Mouse (Mus musculus) midbrain, embryonic 11.5 days (tissue): ENCODE data around the gene Pde4b. TPM values are rescaled to one million over a fixed set of nuclear protein-coding genes. Genes with fewer than 3 reads are reported as not detected.

Experiments used
- ATAC-seq: fragments of 200-750 bp; cut with Nextera tagmentation; 2 replicates; pipeline ENCODE4 v1.8.0; 2017; ENCODE audit warnings: moderate TSS enrichment, moderate library complexity; ENCODE audit not compliant: low FRiP score
- DNase-seq: peaks from one replicate; pipeline ENCODE4 v3.0.0; 2015; ENCODE audit warnings: low spot score; ENCODE audit errors: missing footprints
- H3K27ac ChIP-seq: fragments of 300-500 bp; sonication (generic); 2 replicates; pipeline ENCODE4 v1.5.1; 2014; ENCODE audit warnings: low read depth, low read length
- H3K27me3 ChIP-seq: fragments of 300-500 bp; sonication (generic); 2 replicates; pipeline ENCODE4 v1.6.1; 2014; ENCODE audit warnings: mild to moderate bottlenecking, low read length, moderate library complexity, mixed read lengths; ENCODE audit not compliant: control insufficient read depth, insufficient read depth
- H3K36me3 ChIP-seq: fragments of 300-500 bp; sonication (generic); 2 replicates; pipeline ENCODE4 v1.6.1; 2014; ENCODE audit warnings: mild to moderate bottlenecking, low read length, moderate library complexity, mixed read lengths; ENCODE audit not compliant: control insufficient read depth, insufficient read depth
- H3K4me1 ChIP-seq: fragments of 300-500 bp; sonication (generic); 2 replicates; pipeline ENCODE4 v1.6.1; 2014; ENCODE audit warnings: low read length; ENCODE audit not compliant: control insufficient read depth, insufficient read depth
- H3K4me2 ChIP-seq: fragments of 300-500 bp; sonication (generic); 2 replicates; pipeline ENCODE4 v1.6.1; 2014; ENCODE audit warnings: mild to moderate bottlenecking, moderate library complexity
- H3K4me3 ChIP-seq: fragments of 300-500 bp; sonication (generic); 2 replicates; pipeline ENCODE4 v1.5.1; 2014; ENCODE audit warnings: low read depth, low read length
- H3K9ac ChIP-seq: fragments of 300-500 bp; sonication (generic); 2 replicates; pipeline ENCODE4 v1.6.1; 2014; ENCODE audit warnings: low read length
- H3K9me3 ChIP-seq: fragments of 300-500 bp; sonication (generic); 2 replicates; pipeline ENCODE4 v1.6.1; 2016; ENCODE audit warnings: low read length; ENCODE audit not compliant: control insufficient read depth
- WGBS: fragments of 180-500 bp; shearing (Covaris S2); extraction: QIAGEN DNeasy Blood & Tissue Kit; methylation state at CpG from one replicate; pipeline ENCODE4 v1.1.7; 2014; 5-methylcytosine and 5-hydroxymethylcytosine counted together
- polyA plus RNA-seq: library from polyadenylated mRNA; unstranded; fragments of >200 nt; fragmentation: Nextera tagmentation; extraction: Ambion mirVana; gene quantifications from 2 replicates; pipeline ENCODE4 v1.2.1, GENCODE M21; 2014

Gene Pde4b
- polyA plus RNA-seq, 1 experiment from 2014 or later = 7.5 TPM

GRCm38 (mm10) chr4:102506376-102507280 is 419.3 kb downstream of the Pde4b start:
- no peak overlapping the region; the same call in 1 of the 2 replicates for H3K27ac ChIP-seq
- no peaks in the 10 kb centered on the region for H3K36me3 ChIP-seq
- H3K9ac ChIP-seq = no peak overlapping the region
- DNase-seq (no peak), ATAC-seq (no peak)
- no peak overlapping the region for H3K4me3 ChIP-seq
- no peaks in the 10 kb centered on the region for H3K9me3 ChIP-seq
- H3K4me2 ChIP-seq = no peak overlapping the region
- peaks cover 8% of the 10 kb centered on the region; the same call in 1 of the 2 replicates for H3K4me1 ChIP-seq
- 89% methylated on average over 15 of the region's 15 CpGs for WGBS
- H3K27me3 ChIP-seq = no peaks in the 10 kb centered on the region

- Histone ChIP-seq H3K27me3 (no peaks in the 10 kb centered on the region), H3K4me3 (no peak overlapping the region), H3K9ac (no peak overlapping the region), H3K9me3 (no peaks in the 10 kb centered on the region), H3K27ac (no peak overlapping the region), H3K36me3 (no peaks in the 10 kb centered on the region), H3K4me1 (peaks cover 10% of the 10 kb centered on the region; the same call in 1 of the 2 replicates), H3K4me2 (no peak overlapping the region)
- no peak for ATAC-seq
- no peak for DNase-seq
- 90% methylated on average over 9 of the region's 9 CpGs for WGBS
Measured at GRCm38 (mm10) chr4:102507344-102507743, 420.0 kb downstream of the Pde4b start.

- ATAC-seq = no peak
- no peak for DNase-seq
- Histone ChIP-seq H3K9ac (no peak overlapping the region), H3K27me3 (no peaks in the 10 kb centered on the region), H3K4me1 (peaks cover 10% of the 10 kb centered on the region; the same call in 1 of the 2 replicates), H3K4me3 (no peak overlapping the region), H3K36me3 (no peaks in the 10 kb centered on the region), H3K4me2 (no peak overlapping the region), H3K27ac (no peak overlapping the region), H3K9me3 (no peaks in the 10 kb centered on the region)
- 84% methylated on average over 2 of the region's 2 CpGs for WGBS
Measured at GRCm38 (mm10) chr4:102507753-102508152, 420.4 kb downstream of the Pde4b start.

GRCm38 (mm10) chr4:102510061-102510460 is 422.7 kb downstream of the Pde4b start:
- 81% methylated on average over 6 of the region's 6 CpGs for WGBS
- no peak for DNase-seq

GRCm38 (mm10) chr4:102510939-102511391 is 423.6 kb downstream of the Pde4b start:
- H3K36me3 ChIP-seq = no peaks in the 10 kb centered on the region
- H3K4me1 ChIP-seq = peaks cover 13% of the 10 kb centered on the region; the same call in 1 of the 2 replicates
- H3K27ac ChIP-seq = no peak overlapping the region
- 48% methylated on average over 8 of the region's 8 CpGs for WGBS
- DNase-seq (peak; percentile 89), ATAC-seq (no peak)
- no peak overlapping the region for H3K9ac ChIP-seq
- H3K27me3 ChIP-seq = no peaks in the 10 kb centered on the region
- H3K4me3 ChIP-seq = no peak overlapping the region
- peak overlapping the region; percentile 28; the same call in 1 of the 2 replicates for H3K4me2 ChIP-seq
- no peaks in the 10 kb centered on the region for H3K9me3 ChIP-seq

More at GRCm38 (mm10) chr4:102510061-102510460, 422.7 kb downstream of the Pde4b start:
- Histone ChIP-seq H3K27me3 (no peaks in the 10 kb centered on the region), H3K27ac (no peak overlapping the region), H3K36me3 (no peaks in the 10 kb centered on the region), H3K4me2 (no peak overlapping the region), H3K9ac (no peak overlapping the region), H3K4me3 (no peak overlapping the region), H3K9me3 (no peaks in the 10 kb centered on the region), H3K4me1 (peaks cover 13% of the 10 kb centered on the region; the same call in 1 of the 2 replicates)
- ATAC-seq = no peak

- Histone ChIP-seq H3K9me3 (no peaks in the 10 kb centered on the region), H3K9ac (peak overlapping the region; percentile 40; the same call in 1 of the 2 replicates), H3K4me3 (no peak overlapping the region), H3K27me3 (no peaks in the 10 kb centered on the region), H3K27ac (no peak overlapping the region), H3K4me2 (peak overlapping the region; percentile 28; the same call in 1 of the 2 replicates), H3K4me1 (peaks cover 13% of the 10 kb centered on the region; the same call in 1 of the 2 replicates), H3K36me3 (no peaks in the 10 kb centered on the region)
- peak; percentile 61; the same call in 1 of the 2 replicates for ATAC-seq
- WGBS = 18% methylated on average over 11 of the region's 11 CpGs
- DNase-seq = peak; percentile 89
Measured at GRCm38 (mm10) chr4:102511511-102511910, 424.2 kb downstream of the Pde4b start.

GRCm38 (mm10) chr4:102512940-102513339 is 425.6 kb downstream of the Pde4b start:
- H3K9me3 ChIP-seq = no peaks in the 10 kb centered on the region
- H3K27me3 ChIP-seq = no peaks in the 10 kb centered on the region
- H3K27ac ChIP-seq = no peak overlapping the region
- no peak for ATAC-seq
- H3K4me2 ChIP-seq = no peak overlapping the region
- H3K4me3 ChIP-seq = no peak overlapping the region
- peaks cover 13% of the 10 kb centered on the region; the same call in 1 of the 2 replicates for H3K4me1 ChIP-seq
- no peak overlapping the region for H3K9ac ChIP-seq
- no peak for DNase-seq
- 81% methylated on average over 7 of the region's 7 CpGs for WGBS
- H3K36me3 ChIP-seq = no peaks in the 10 kb centered on the region

- H3K9me3 ChIP-seq = no peaks in the 10 kb centered on the region
- no peak overlapping the region for H3K4me3 ChIP-seq
- H3K9ac ChIP-seq = no peak overlapping the region
- peaks cover 13% of the 10 kb centered on the region; the same call in 1 of the 2 replicates for H3K4me1 ChIP-seq
- DNase-seq (no peak), ATAC-seq (peak; percentile 54)
- H3K27ac ChIP-seq = no peak overlapping the region
- WGBS = 37% methylated on average over 5 of the region's 5 CpGs
- H3K4me2 ChIP-seq = no peak overlapping the region
- H3K27me3 ChIP-seq = no peaks in the 10 kb centered on the region
- no peaks in the 10 kb centered on the region for H3K36me3 ChIP-seq
Measured at GRCm38 (mm10) chr4:102513514-102513913, 426.2 kb downstream of the Pde4b start.
